Mouse (Mus musculus) right cerebral cortex, postnatal 25 days (tissue): ENCODE measurements around the gene Msx1.

ENCODE experiments used
- DNase-seq: peaks from one replicate; pipeline ENCODE4 v3.0.0; 2022

Msx1 gene

DNA sequence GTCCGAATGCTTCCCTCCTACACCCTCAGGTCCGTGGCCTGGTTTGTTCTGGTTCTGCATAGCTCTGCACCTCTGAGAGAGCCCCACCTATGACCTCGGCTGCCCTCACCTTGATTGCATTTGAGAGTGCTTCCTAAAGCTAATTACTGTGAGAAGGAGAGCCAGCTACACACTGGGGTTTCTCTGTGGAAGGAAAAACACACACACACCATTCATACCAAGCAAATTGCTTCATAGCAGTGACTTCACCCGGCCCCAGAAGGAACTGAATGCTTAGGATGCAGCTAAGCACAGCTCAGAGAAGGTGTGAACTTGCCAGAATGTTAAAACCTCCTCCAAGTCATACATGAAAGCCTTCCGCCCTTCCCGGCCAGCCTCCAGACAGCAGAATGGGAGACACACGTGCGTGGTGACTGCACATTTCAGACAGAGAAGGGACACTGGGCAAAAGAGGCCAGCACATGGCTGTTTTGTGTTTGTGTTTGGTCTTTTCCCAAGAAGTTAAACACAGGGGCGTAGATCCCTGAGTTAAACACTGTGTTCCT, 39.5 kb downstream of the Msx1 start:
- no peak for DNase-seq

DNA sequence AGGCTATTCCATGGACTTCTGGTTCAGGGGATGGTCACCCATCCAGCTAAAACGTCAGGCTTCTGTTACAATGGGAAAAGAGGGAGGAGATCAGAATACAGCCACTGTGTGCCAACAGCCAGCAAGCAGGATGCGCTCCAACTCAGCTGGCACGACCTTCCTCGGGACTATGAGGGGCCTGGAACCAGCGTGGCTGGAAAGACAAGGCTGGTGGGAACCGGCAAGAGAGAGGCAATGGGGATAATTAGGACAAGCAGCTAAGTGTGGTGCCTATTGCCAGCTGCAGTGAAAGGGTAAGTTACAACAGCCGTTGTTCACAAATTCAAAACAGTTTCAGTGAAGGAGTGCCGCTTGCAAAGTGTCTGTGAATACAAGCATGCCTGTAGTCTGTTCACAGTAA, 41.1 kb downstream of the Msx1 start:
- DNase-seq: no peak

DNA sequence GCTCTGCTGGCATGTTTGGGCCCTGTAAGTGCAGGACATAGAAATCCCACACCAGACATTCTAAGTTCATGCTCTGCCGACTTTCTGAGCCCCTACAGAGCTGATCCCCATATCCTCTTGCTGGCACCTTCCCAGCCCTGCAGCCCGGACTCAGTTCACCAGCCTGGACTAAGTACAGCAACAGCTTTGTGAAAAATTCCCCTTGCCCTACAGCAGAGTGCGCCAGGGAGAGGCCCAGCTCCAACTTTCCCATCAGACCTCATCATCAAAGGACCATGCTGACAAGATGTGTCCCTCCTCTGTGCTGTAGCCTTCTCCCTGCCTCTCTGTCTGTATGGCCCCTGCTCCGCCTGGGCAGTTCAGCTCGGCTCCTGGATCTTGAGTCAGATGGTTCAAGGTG, 48.7 kb downstream of the Msx1 start:
- DNase-seq: no peak

DNA sequence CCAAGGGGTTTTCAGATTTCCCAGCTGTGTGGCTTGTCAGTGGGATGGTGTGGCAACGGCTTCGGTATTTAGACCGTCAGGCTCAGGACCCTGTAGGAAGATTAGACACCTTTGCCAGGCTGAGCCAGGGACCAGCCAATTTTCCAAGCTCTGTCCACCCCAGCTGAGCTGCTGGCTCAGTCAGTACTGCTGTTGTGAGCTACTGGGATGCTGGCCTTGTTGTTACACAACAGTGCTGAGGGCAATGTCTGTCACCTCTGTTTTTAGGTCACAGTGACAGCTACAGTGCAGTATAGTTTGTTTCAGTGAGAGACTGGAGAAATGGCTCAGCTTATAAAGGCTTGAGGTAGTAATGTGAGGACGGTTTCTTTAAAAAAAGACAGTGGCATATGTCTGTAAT, 50.4 kb downstream of the Msx1 start:
- DNase-seq: no peak

DNA sequence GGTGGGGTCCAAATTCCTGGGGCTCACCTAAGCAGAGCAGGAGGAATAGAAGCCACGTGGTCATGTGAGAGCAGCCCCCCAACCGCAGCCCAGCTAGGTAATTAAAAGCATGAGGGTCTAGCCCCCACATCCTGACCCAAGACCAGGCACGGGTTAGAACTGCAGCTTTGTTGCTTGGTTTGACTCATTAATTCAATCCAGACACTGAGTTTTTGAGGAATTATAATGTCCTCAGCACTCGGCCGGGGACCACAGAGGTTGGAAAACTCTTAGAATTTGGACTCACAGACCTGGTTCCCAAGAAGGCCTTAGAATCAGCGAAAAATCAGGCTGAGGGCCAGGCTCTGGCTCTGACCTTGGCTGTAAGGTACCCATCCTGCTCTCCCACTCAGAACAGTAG, 53.5 kb downstream of the Msx1 start:
- no peak for DNase-seq
